In genomic region chr1:188385733-188386261, GRCm38 (mm10) we compare ENCODE assay signal across 13 mouse cellular contexts.
A peak's percentile ranks its signal among the peaks of the same experiment; 100 is the strongest.
DNase-seq lines count a peak whose midpoint lies in the region; ATAC-seq and TF ChIP-seq lines count a peak whose summit lies in the region.
"Had no signal": no experiment of that assay in that cellular context is flagged by ENCODE, and none has a peak within 500 bp of the region (broad histone marks: within the 10 kb centered on the region; RNA-seq: fewer than 3 reads in every experiment).

No protein-coding gene starts in this region.

- H3K4me2 ChIP-seq in heart, embryonic 13.5 days, result peak overlapping the region; percentile 28
- H3K4me2 ChIP-seq in liver, embryonic 15.5 days, result no peak overlapping the region
- H3K4me2 ChIP-seq: hindbrain, embryonic 12.5 days; neural tube, embryonic 12.5 days had no signal

- no peak for DNase-seq in heart, postnatal 36 days
- DNase-seq in MEL (ENCODE audit: low read depth, low spot score), result peak; percentile 46
- DNase-seq in c-Kit-positive CD71-positive TER-119-positive erythroid progenitor cells, embryonic 14.5 days (ENCODE audit: low spot score), result peak; percentile 65
- DNase-seq in urinary bladder, postnatal 4 days (ENCODE audit: low spot score in 2 of 2), result no peak
- no peak for DNase-seq in kidney, postnatal 10 days
- DNase-seq: gastrocnemius, adult 2 months; kidney, postnatal 25 days; thymus, adult 18-20 months had no signal

- TF ChIP-seq EP300 in MEL (IDR thresholded peaks at IDR 0.05; ENCODE audit: low read depth in 1 of 2, low read length in 2 of 2), result no peak

- TF ChIP-seq CTCF in MEL (IDR thresholded peaks at IDR 0.05 in 2 of 3, conservative IDR thresholded peaks at IDR 0.05 in 1 of 3; ENCODE audit: control insufficient read depth in 1 of 3, insufficient read depth in 1 of 3, low read depth in 2 of 3, low read length in 3 of 3, poor library complexity in 1 of 3, severe bottlenecking in 1 of 3), result no peak

- no peaks in the 10 kb centered on the region for H3K9me3 ChIP-seq in heart, embryonic 13.5 days
- no peaks in the 10 kb centered on the region for H3K9me3 ChIP-seq in MEL (replicated peaks; ENCODE audit: insufficient read depth, low read length)
- H3K9me3 ChIP-seq in liver, embryonic 15.5 days (replicated peaks), result no peaks in the 10 kb centered on the region
- H3K9me3 ChIP-seq: hindbrain, embryonic 12.5 days; neural tube, embryonic 12.5 days had no signal

- H3K4me3 ChIP-seq in heart, embryonic 13.5 days, result no peak overlapping the region
- no peak overlapping the region for H3K4me3 ChIP-seq in MEL (ENCODE audit: control insufficient read depth in 1 of 2, insufficient read depth in 1 of 2, low read depth in 2 of 2, low read length in 2 of 2)
- no peak overlapping the region for H3K4me3 ChIP-seq in liver, embryonic 15.5 days (replicated peaks)
- H3K4me3 ChIP-seq: gastrocnemius, adult 2 months; hindbrain, embryonic 12.5 days; neural tube, embryonic 12.5 days had no signal

- no peaks in the 10 kb centered on the region for H3K79me2 ChIP-seq in MEL (ENCODE audit: control insufficient read depth, insufficient read depth, low read length, poor library complexity)

- H3K27ac ChIP-seq in heart, embryonic 13.5 days (replicated peaks), result peak overlapping the region; percentile 53
- H3K27ac ChIP-seq in MEL (ENCODE audit: control insufficient read depth, low read depth, low read length), result peak overlapping the region; percentile 74
- H3K27ac ChIP-seq in liver, embryonic 15.5 days (replicated peaks), result peak overlapping the region; percentile 48; the same call in 1 of the 2 replicates
- H3K27ac ChIP-seq: gastrocnemius, adult 2 months; hindbrain, embryonic 12.5 days; neural tube, embryonic 12.5 days had no signal

- no peaks in the 10 kb centered on the region for H3K27me3 ChIP-seq in heart, embryonic 13.5 days (replicated peaks)
- H3K27me3 ChIP-seq in MEL (ENCODE audit: control insufficient read depth in 1 of 2, insufficient read depth in 2 of 2, low read length in 2 of 2), result no peaks in the 10 kb centered on the region
- H3K27me3 ChIP-seq in liver, embryonic 15.5 days, result no peaks in the 10 kb centered on the region
- H3K27me3 ChIP-seq: hindbrain, embryonic 12.5 days; neural tube, embryonic 12.5 days had no signal

- TF ChIP-seq POLR2A in MEL (IDR thresholded peaks at IDR 0.05; ENCODE audit: control insufficient read depth in 1 of 2, insufficient read depth in 1 of 2, low read depth in 1 of 2, low read length in 2 of 2, poor library complexity in 1 of 2), result no peak

- no peaks in the 10 kb centered on the region for H3K36me3 ChIP-seq in heart, embryonic 13.5 days
- H3K36me3 ChIP-seq in MEL (ENCODE audit: control insufficient read depth in 1 of 2, insufficient read depth in 2 of 2, low read length in 2 of 2), result peaks cover 0 to 25% of the 10 kb centered on the region in 2 experiments; a peak in 2 of 4 replicates
- no peaks in the 10 kb centered on the region for H3K36me3 ChIP-seq in liver, embryonic 15.5 days (replicated peaks)
- H3K36me3 ChIP-seq: hindbrain, embryonic 12.5 days; neural tube, embryonic 12.5 days had no signal

- no peak for TF ChIP-seq RAD21 in MEL (IDR thresholded peaks at IDR 0.05; ENCODE audit: low read depth, low read length)

- no peak for ATAC-seq in heart, embryonic 13.5 days (ENCODE audit: extremely low read depth, insufficient number of reproducible peaks, low FRiP score, low TSS enrichment)
- 0 out of 2 replicates have a peak, but pooled peaks have one; percentile 22 for ATAC-seq in liver, embryonic 15.5 days (ENCODE audit: insufficient read depth)
- ATAC-seq: inflammation-experienced regulatory T-cells, adult 6 months had no signal

- H3K4me1 ChIP-seq in heart, embryonic 13.5 days, result peaks cover 42% of the 10 kb centered on the region
- H3K4me1 ChIP-seq in MEL (ENCODE audit: control insufficient read depth in 1 of 2, insufficient read depth in 2 of 2, low read length in 2 of 2), result peaks cover 10 to 12% of the 10 kb centered on the region in 2 experiments; a peak in 3 of 4 replicates
- H3K4me1 ChIP-seq in liver, embryonic 15.5 days (replicated peaks), result peaks cover 25% of the 10 kb centered on the region
- H3K4me1 ChIP-seq: hindbrain, embryonic 12.5 days; neural tube, embryonic 12.5 days had no signal

- H3K9ac ChIP-seq in heart, embryonic 13.5 days, result no peak overlapping the region
- no peak overlapping the region for H3K9ac ChIP-seq in MEL (ENCODE audit: control insufficient read depth, low read depth, low read length, poor library complexity, severe bottlenecking)
- no peak overlapping the region for H3K9ac ChIP-seq in liver, embryonic 15.5 days
- H3K9ac ChIP-seq: hindbrain, embryonic 12.5 days; neural tube, embryonic 12.5 days had no signal

- intact Hi-C loops in heart, postnatal 36 days (cut with DNase I), result no loop called here

- 9% methylated on average over 7 of the region's 7 CpGs for WGBS in heart, embryonic 13.5 days
- WGBS in liver, embryonic 15.5 days (ENCODE audit: insufficient replicate concordance), result 29% methylated on average over 7 of the region's 7 CpGs

TF ChIP-seq in MEL, 35 proteins besides CTCF, POLR2A, EP300 and RAD21:
- TF ChIP-seq TAL1 (IDR thresholded peaks at IDR 0.05; ENCODE audit: low read length) (no peak), ELF1 (IDR thresholded peaks at IDR 0.05; ENCODE audit: low read depth, low read length) (no peak)

Comparison
In these comparisons a context has a peak if more than half of its experiments do, and no peak if none do; other contexts are left out.
1. DNase-seq: peak in MEL (single experiment) and c-Kit-positive CD71-positive TER-119-positive erythroid progenitor cells, embryonic 14.5 days (single experiment); none in heart, postnatal 36 days (0 of 2), urinary bladder, postnatal 4 days (0 of 2) and kidney, postnatal 10 days (single experiment).
2. Peak in every context shown above with its lines, with median percentiles within 50 percentile points of each other: H3K27ac ChIP-seq.